Mouse (Mus musculus): Measurements from ENCODE around the gene Lmod3. TPM values are rescaled to one million over a fixed set of nuclear protein-coding genes. Genes with fewer than 3 reads are reported as not detected.

Lmod3 gene
- 10 to 100 TPM; 45.8 to 66.3 TPM for total RNA-seq (2021)

- intact Hi-C loops (cut with DNase I) = no loop called here
- peak; percentile 70 to 74 for DNase-seq
Measured at GRCm38 (mm10) chr6:97252711-97253221, at the start of gene Lmod3. TSS of gene Lmod3 (minus strand) at chr6:97252759.

GRCm38 (mm10) chr6:97302303-97302702 is 49.7 kb upstream of the Lmod3 start:
- DNase-seq = no peak
- intact Hi-C loops (cut with DNase I) = no loop called here

GRCm38 (mm10) chr6:97300659-97301058 is 48.1 kb upstream of the Lmod3 start:
- no peak for DNase-seq
- intact Hi-C loops (cut with DNase I) = no loop called here

GRCm38 (mm10) chr6:97300180-97300579 is 47.6 kb upstream of the Lmod3 start:
- DNase-seq = no peak

GRCm38 (mm10) chr6:97297151-97297550 is 44.6 kb upstream of the Lmod3 start:
- no peak for DNase-seq
- intact Hi-C loops (cut with DNase I) = no loop called here

More at GRCm38 (mm10) chr6:97300180-97300579, 47.6 kb upstream of the Lmod3 start:
- intact Hi-C loops (cut with DNase I) = no loop called here

- intact Hi-C loops (cut with DNase I) = no loop called here
Measured at GRCm38 (mm10) chr6:97295866-97296527, 43.4 kb upstream of the Lmod3 start.

GRCm38 (mm10) chr6:97295416-97295815 is 42.9 kb upstream of the Lmod3 start:
- no peak for DNase-seq
- intact Hi-C loops (cut with DNase I) = no loop called here

More at GRCm38 (mm10) chr6:97295866-97296527, 43.4 kb upstream of the Lmod3 start:
- no peak for DNase-seq

GRCm38 (mm10) chr6:97293667-97294569 is 41.4 kb upstream of the Lmod3 start:
- intact Hi-C loops (cut with DNase I) = no loop called here
- no peak for DNase-seq

GRCm38 (mm10) chr6:97292894-97293293 is 40.3 kb upstream of the Lmod3 start:
- intact Hi-C loops (cut with DNase I) = no loop called here
- no peak for DNase-seq

GRCm38 (mm10) chr6:97292096-97292495 is 39.5 kb upstream of the Lmod3 start:
- intact Hi-C loops (cut with DNase I) = no loop called here
- no peak for DNase-seq

GRCm38 (mm10) chr6:97291159-97291908 is 38.8 kb upstream of the Lmod3 start:
- intact Hi-C loops (cut with DNase I) = no loop called here

GRCm38 (mm10) chr6:97290687-97291086 is 38.1 kb upstream of the Lmod3 start:
- intact Hi-C loops (cut with DNase I) = no loop called here
- no peak for DNase-seq

More at GRCm38 (mm10) chr6:97291159-97291908, 38.8 kb upstream of the Lmod3 start:
- DNase-seq = no peak

GRCm38 (mm10) chr6:97289838-97290237 is 37.3 kb upstream of the Lmod3 start:
- no peak for DNase-seq
- intact Hi-C loops (cut with DNase I) = no loop called here

GRCm38 (mm10) chr6:97289316-97289820 is 36.8 kb upstream of the Lmod3 start:
- no peak for DNase-seq
- intact Hi-C loops (cut with DNase I) = no loop called here

GRCm38 (mm10) chr6:97288047-97288855 is 35.7 kb upstream of the Lmod3 start:
- intact Hi-C loops (cut with DNase I) = no loop called here

GRCm38 (mm10) chr6:97286332-97286731 is 33.8 kb upstream of the Lmod3 start:
- DNase-seq = no peak
- intact Hi-C loops (cut with DNase I) = no loop called here

More at GRCm38 (mm10) chr6:97288047-97288855, 35.7 kb upstream of the Lmod3 start:
- no peak for DNase-seq

- DNase-seq = no peak
- intact Hi-C loops (cut with DNase I) = no loop called here
Measured at GRCm38 (mm10) chr6:97283676-97284075, 31.1 kb upstream of the Lmod3 start.

GRCm38 (mm10) chr6:97278878-97279277 is 26.3 kb upstream of the Lmod3 start:
- peak; percentile 48 to 51 for DNase-seq
- intact Hi-C loops (cut with DNase I) = loop anchor here (1.0 to 10.0 kb wide), 6 partner anchors 68 to 726 kb away; no protein-coding TSS in a partner anchor

- peak; percentile 88 to 89 for DNase-seq
- intact Hi-C loops (cut with DNase I) = loop anchor here (1.0 to 10.0 kb wide), 6 partner anchors 69 to 727 kb away; no protein-coding TSS in a partner anchor
Measured at GRCm38 (mm10) chr6:97278014-97278787, 25.6 kb upstream of the Lmod3 start.
